Mouse (Mus musculus): ENCODE results near the gene Sept4.
A peak's percentile ranks its signal among the peaks of the same experiment; 100 is the strongest.

Gene Sept4

DNA sequence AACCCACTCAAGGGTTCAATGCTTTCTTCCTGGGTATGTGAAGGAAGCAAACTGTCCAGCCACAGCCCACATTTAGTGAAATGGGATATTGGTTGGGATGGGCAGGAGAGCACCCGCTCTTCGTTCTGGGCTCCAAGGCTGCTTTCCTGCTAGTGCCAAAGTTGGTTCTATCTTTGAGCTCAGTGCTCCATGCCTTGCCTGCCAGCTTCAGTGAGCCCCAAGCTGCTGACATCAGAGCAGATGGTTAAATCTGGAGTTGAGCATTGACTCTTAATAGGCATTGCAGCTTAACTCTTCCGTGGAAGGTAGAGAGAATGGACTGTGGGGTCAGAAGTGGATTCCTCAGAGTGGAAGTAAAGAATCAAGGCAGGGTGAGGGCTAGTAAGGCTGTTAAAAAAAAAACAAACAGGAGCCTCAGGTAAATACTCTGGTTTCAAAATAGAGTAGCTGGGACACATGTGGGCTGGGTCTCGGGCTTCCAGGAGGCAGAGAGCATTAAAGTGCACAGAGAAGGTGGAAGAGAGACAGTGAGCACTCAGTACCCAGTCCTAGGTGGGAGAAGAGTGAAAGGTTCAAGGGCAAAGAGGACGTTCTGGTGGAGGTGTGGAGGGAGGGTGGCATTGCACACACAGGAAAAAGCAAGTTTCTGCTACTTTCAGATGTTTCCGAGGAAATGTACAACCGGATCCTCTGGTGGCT lies at the start of gene Sept4:
Gene Sept4, plus strand, starts transcription at position 649 of the 699 bp plus-strand sequence.
- ATAC-seq (ENCODE audit: low TSS enrichment): peak; percentile 60

DNA sequence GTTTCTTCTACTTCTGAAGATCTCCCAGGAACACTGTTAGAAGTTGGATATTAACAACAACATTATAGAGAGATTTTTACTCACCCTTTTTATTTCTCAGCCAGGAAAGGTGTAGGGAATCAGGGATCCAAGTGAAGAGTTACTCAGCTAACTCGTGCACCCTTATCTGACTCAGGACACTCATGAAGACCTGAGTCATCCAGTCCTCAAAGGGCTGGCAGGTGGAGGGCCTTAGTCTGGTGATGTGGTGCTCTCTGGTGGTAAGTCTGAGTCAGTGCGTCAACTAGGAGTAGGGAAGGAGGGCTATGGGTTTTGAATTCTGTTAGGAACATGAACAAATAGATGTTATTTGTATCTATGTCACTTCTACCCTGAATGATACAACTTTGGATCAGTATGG lies 49.4 kb upstream of the Sept4 start:
- peak; percentile 65; the same call in 1 of the 2 replicates for ATAC-seq (ENCODE audit: low TSS enrichment)

DNA sequence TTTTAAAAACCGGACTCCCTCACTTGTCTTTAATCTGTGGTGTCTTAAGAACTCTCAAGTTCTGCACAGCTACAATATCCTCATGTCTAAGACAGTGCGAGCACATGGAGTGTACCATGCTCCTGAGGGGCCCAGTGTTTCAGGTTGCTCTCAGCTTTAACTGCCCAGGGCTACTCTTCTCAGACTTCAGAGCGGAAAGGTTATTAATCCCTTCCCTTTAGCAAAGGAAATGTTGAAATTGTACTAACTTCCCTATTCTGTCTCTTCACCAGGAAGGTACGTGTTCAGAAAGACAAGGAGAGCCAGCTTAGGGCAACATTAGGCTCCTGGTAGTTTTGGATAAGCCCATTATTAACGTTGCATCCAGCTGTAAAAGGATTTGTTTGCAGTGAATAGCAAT lies 45.2 kb upstream of the Sept4 start:
- ATAC-seq (ENCODE audit: low TSS enrichment): no peak

DNA sequence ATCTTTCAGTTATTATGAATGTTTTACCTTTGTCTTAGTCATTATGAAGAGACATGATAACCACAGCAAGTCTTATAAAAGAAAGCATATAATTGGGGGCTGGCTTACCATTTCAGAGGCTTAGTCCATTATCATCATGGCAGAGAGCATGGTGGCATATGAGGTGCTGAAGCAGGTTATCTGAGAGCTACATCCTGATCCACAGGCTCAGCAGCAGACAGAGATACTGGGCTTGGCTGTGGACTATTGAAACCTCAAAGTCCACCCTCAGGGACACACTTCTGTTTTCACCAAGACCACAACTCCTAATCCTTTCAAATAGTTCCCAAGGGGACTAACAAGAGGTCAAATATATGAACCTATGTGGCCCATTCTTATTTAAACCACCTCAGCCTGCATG lies 44.7 kb upstream of the Sept4 start:
- no peak for ATAC-seq (ENCODE audit: low TSS enrichment)

DNA sequence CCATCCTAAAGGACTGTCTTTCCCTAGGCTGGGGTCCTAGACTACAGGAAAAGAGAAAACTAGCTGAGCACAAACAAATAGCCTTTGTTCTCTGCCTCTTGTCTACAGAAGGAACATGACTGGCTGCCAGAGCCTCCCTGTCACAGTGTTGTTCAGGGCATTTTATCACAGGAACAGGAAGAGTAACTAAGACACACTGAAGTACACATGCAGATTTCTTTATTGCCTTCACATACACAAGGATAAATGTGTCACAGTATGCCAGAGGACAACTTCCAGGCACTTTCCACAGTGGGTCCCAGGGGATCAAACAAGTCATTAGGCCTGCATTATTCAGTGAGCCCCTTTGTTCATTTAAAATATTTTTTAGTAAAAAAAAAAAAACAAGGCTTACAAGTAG lies 43.9 kb upstream of the Sept4 start:
- no peak for ATAC-seq (ENCODE audit: low TSS enrichment)

DNA sequence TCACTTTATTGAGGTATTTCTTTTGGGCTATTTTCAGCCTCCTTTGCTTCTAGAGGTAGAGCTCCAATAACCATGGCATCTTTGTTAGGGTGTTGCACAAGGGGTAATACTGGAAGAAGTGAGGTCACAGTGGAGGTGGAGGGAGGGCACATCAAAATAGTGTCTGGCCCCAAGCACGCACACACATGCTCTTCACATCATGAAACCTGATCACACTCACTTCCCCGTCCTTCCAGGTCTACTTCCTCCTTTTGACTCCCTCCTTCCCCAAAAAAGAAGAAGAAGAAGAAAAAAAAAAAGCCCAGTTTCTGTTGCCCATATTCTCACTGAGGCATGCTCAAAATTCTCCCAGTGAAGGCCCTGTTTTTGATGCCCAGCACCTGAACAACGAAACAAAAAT lies 41.3 kb upstream of the Sept4 start:
- ATAC-seq (ENCODE audit: low TSS enrichment): no peak

DNA sequence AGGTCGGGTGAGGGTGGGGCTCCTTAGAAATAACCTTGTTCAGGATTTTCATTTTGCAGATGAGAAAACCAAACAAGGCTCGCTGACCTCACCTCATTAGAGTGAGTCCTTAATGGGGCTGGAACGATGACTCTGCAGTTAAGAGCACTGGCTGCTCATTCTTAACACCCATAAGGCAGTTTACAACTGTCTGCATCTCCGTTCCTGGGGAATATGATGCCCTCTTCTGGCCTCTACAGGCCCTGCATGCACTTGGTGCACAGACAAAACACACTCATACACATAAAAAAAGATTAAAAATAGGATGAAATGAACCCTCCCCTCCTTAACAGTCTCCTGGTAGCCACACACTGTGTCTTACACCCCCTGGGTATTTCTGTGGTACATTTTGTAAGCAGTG lies 40.7 kb upstream of the Sept4 start:
- no peak for ATAC-seq (ENCODE audit: low TSS enrichment)

DNA sequence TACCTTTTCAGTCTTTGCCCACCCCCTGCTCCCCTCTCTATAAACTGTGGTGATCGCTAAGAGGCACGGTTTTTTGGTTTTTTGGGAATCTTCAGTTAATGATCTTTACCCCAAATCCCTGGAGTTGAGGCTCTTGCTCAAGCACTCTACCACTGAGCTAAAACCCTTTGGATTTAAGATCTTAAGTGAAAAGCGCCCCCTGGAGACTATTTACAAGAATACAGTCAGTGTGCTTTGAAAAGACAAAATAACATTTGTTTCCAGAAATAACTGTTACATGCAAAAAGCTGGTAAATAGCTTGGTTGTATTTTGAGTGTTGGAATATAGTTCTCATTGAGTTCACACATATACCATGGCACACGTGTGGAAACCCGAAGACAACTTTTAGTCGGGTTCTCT lies 37.0 kb upstream of the Sept4 start:
- ATAC-seq (ENCODE audit: low TSS enrichment): no peak

DNA sequence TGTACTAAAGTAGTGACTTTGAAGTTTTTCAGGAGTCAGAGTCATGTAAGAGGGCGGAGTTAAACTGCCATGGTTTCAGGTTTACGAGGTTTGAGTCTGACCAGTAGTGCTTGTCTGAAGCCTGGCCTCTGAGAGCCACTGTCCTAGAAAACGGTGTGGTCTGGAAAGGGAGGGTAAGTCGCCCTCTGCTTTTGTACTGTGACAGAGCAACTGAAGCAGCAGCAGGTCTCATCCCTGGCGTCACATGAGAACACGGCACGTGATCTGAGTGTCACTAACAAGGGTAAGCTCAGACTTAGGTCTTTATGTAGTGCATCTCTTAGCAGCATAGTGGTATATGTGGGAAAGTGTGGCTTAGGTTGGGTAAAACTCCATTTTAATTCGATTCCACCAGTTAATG lies 26.4 kb upstream of the Sept4 start:
- ATAC-seq (ENCODE audit: low TSS enrichment): no peak

DNA sequence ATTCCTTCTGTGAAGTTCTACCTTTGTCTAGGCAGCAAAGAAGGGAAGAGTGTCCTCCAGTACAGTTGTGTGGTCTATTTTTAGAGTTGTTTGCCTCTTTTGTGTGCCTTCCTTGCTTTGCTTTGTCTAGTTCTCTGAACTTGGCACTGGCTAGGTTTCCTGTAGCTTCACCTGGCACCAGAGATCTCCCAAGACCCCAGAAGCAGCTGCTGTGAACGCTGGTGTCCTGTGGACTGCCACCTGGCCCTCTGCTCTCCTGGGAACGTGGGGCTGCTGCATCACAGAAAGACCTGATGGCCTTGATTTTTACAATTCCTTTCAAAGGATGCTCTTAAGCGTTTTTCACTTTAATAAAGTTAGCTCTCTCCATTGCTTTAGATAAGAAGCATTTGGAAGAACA lies 25.8 kb upstream of the Sept4 start:
- ATAC-seq (ENCODE audit: low TSS enrichment): no peak

DNA sequence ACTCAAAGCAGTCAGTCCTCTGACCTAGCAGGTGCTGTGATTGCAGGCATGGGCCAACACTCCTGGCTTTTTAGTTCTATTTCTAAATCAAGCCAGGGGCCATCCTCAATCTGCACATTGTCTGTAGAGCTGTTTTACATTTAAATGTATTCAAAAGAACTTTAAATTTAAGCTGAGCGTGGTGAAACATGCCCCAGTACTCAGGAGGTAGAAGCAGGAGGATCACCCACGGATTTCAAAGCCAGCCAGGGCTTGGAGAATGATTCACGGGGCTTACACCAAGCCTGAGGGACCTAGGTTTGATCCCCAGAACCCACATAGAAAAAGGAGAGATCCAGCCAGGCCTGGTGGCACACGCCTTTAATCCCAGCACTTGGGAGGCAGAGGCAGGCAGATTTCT lies 15.4 kb upstream of the Sept4 start:
- ATAC-seq (ENCODE audit: low TSS enrichment): peak; percentile 90

DNA sequence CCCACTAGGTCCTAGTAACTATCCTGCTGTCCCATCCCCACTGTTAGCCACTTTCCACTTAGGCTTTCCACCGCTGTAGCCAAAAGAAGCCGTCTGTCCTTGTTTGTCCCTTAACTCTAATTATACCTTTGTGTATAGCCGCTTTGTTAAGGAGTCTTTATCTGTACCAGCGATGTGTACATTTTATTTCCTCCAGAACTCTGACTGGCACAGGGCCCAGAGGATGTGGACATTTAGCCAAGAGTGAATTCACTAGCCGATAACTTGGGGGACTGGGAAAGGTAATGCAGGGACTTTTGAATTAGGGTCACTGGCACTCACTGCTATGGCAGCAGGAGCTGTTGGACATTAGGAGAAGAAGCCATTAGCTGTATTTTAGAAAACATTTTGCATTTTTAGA lies 14.3 kb upstream of the Sept4 start:
- no peak; the same call in 1 of the 2 replicates for ATAC-seq (ENCODE audit: low TSS enrichment)

DNA sequence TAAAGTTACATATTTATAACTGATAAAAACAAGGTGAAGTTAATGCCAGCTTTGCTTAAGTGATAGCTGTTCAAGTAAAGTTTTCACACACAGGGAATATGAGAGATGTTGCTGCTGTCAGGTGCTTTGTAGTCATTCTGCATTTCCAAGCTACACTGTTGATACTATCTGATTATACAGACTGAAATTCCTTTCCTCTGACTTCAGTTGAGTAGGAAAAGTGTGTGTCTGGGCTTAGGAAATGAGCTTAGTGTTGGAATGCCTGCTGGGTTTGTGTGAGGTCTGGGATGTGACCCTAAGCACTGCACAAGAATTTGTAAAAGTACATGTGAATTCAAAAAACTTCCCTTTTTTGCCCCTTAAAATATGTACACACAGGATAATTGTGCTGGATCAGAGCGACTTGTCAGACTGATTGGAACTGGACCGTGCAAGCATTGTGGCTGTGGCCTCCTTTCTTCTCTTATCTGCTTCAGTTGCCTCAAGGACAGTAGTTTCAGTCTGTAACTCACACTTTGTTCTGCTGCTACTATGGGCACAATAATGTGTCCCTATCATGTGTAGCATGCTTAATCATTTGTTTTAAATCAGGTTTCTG lies 13.5 kb upstream of the Sept4 start:
- no peak for ATAC-seq (ENCODE audit: low TSS enrichment)

DNA sequence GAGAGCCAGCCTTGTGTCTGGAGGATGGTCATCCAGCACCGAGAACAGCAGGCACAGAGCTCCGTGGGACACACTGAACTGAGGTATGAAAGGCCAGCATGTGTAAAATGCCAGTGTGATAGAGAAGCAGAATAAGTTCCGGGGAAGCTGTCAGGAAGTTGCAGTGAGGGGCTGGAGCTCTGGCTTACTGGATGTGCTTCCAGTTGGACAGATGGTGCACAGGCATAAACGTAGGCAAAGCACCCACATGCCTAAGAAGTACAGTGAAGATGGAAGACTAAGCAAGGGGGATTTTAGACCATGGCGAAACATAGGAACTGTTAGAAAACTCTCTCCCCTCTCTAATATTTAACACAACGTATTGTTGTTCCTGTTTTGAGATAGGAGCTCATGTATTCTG lies 7.5 kb upstream of the Sept4 start:
- peak; percentile 50; the same call in 1 of the 2 replicates for ATAC-seq (ENCODE audit: low TSS enrichment)

DNA sequence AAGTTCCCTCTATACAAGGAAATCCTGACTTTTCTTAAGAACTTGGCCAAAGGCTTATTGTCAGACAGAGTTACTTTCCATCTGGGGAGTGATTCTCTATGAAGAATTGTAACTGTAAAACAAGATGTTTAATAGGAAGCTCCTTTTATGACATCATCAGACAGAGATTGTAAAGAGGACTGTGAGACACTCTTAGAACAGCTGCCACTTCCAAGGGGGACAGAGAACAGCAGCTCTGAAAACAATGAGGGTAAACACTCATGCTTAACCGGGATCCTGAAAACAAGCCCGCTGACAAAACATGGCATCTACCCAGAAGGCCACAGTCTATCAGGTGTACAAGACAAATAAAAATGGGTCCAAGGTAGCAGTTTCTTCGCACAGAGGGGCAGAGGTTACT lies 2.2 kb upstream of the Sept4 start, which contains the start of gene Gm11492:
Gene Gm11492, plus strand, starts transcription at position 153 of the 400 bp plus-strand sequence.
- ATAC-seq (ENCODE audit: low TSS enrichment): no peak

DNA sequence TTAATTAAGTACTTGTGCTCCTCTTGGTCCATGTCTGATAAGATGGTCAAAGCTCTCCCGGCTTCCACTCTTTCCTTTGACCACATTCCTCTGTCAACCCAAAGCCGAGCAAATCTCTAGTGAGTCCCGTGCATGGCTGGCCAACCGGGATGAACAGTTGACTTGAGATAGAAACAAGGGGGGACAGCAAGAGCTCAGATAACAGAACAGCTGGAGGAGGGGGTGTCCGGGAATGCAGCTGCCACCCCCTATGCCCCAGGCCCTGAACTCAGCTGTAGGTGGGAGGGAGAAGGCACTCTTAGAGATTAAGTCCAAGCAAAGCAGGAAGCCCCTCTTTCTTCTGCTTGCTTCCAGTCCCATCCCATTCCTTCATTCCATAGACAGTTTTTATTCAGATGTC lies 2.0 kb downstream of the Sept4 start:
- ATAC-seq (ENCODE audit: low TSS enrichment): no peak

DNA sequence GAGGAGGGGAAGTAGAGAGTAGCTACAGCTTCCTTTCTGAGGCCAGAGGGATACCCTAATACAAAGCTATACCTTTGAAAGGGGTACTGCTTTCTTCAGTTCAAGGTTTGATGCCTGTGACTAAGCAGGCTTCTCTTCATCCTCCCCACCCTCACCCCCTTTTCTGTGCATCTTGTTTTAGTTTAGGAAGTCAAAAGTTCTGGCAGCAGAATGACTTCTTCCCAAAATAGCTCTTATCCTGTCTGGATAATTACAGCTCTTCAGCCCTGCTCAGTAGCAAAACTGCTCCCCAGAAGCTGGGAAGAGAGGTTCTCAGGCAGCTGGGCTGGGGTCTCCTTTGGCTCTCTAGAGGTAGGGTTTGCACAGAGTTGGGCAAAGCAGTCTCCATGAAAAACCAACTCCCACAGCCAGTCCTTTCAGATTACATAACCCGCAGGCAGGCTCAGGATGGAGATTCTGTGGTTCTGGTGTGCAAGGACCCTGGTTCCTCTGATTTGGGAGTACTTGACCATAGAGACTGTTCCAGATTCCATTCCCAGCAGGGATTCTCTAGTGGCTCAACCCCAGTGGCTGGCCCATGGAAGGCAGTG lies 2.8 kb downstream of the Sept4 start:
- peak; percentile 42; the same call in 1 of the 2 replicates for ATAC-seq (ENCODE audit: low TSS enrichment)

DNA sequence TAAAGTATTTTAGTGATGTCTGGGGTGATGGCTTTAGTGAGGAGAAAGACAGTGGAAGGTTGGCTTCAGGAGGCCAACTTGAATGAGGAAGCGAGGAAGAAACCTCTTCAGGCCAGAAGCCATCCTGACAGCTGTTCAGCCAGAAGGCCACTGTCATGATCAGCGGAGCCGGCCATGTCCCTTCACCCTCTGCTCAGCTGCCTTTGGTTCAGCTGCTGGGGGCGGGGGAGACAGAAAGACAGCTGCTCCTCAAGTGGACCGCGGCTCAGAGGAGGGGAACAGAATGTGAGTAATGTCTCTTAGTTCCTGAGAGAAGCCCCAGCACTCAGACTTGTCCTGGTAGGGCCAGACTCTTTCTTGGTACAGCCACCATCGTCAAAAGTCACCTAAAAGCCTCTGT lies 5.0 kb downstream of the Sept4 start:
- ATAC-seq (ENCODE audit: low TSS enrichment): no peak

DNA sequence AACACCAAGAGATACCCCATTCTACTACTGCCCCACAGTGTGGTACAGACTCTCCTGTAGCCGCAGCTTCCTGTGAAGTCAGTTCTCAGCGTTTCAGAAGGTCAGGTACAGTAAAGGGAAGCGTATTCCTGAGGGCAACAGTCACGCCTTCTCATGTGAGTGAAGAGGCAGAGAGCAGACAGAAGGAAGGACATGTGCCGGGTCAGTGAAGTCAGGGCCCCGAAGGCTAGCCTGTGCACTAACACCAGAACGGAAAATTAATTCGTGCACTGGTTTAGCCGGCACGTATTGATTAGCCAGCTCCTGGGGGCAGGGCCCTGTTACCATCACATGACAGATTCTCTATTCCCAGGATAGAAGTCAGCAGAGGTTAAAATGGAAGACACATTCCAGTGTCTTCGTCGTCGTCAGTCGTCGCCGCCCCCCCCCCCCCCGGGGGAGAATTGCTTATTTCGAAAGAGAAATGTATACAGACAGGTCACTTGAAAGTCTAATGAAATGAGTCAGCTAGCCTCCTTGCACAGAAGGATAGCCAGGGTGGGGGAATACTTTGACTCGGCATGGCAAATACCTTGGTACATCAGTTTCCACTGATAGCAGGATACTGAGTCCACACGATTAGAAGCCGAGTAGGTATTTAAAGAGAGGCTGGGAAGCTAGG lies 5.9 kb downstream of the Sept4 start:
- no peak for ATAC-seq (ENCODE audit: low TSS enrichment)

DNA sequence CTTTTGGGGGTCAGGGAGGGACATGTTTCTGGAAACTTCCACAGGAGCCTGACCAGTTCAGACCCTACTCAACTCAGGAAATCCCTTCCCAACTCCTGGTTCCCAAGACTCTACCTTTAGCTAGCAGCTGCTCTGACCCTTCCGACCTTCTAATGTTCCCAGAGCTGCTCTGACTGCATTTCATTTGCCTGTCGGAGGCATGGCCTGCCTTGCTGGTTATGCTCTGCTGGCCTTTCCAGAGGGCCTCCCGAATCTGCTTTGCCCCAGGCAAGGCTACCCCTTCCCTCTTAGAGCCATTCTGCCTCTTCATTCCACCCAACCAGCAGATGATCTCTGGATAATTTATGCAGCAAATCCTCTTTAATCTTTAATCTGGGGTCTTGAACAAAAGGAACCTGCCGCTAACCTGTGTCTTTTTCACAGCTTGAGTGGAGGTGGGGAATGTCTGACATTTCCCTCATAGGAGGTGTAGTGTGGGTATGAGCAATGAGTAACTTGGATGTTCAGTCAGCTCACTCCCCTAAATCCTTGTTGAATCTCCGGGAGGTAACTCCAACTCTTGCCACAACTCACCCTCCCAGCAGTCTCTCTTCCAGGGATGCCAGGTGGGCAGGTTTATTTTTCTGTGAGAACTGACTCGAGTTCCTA lies 9.0 kb downstream of the Sept4 start:
- ATAC-seq (ENCODE audit: low TSS enrichment): peak; percentile 32

DNA sequence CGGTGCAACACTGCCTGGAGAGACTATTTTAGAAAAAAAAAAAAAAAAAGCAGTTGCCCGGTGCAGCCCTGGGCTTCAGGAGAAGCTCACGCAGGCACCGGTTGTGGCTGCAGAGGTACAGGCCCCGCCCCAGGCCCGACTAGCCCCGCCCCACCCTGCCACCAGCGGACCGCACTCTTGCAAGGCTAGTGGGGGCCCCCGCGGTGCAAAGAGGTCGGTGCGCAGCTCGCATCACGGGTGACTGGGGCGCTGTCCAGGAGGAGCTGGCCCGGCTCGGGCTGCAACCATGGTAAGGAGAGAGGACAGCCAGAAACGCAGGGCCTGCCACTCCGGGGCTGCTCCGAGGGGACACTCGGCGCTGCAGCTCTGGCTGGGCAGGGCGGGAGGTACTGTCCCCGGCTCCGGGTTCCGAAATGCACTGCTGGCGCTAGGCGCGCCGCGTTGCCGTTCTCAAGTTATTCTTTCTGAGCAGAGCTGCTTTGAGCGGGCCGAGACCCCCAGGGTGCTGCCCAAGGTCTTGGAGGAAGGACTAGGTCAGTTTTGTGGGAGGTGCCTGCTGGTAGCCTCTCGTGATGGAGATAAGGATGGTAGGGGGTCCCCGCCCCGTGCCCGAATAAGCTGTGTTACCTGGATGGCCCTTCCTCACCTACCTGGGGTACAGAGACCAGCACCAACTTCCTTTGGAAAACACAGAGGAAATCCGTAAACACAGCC lies 9.7 kb downstream of the Sept4 start:
- peak; percentile 68 for ATAC-seq (ENCODE audit: low TSS enrichment)
